Mouse (Mus musculus): ENCODE data around the gene Hdc.

DNA sequence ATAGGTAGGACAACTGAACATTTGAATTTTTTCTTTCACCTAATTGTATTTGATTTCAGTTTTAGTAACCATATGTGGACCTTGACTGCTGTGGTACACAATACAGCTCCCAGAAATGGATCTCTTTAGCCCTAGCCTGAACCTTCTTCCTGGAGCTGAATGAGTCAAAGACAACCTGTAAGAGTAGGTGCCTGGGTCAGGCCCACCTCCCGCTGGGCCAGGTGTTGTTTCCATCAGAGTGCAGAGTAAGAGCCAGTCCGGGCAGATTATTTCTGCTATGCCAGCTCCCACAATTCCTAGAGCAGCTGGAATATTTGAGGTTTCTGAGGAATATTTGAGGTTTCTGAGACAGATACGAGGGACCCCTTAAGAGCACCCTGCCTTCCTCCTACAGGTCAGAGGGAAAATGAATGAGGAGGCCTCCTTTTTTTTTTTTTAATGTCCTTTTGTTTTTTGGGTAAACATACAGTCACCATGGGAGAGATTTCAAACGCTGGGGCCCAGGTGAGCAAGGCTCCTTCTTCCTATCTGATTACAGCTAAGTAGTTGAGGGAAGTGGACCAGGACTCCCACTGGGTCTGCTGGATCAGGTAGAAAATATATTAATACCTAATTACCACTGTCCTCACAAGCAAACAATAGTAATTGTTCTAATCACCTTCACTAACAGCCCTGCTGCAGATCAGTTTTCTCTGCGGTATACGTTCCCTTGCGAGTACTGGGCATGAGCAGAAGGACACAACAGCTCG, 34.3 kb downstream of the Hdc start:
- no peak for TF ChIP-seq CTCF (IDR thresholded peaks at IDR 0.05; ENCODE audit: control insufficient read depth, insufficient read depth, insufficient replicate concordance, low read depth, low read length)
- no peak for TF ChIP-seq POLR2A (IDR thresholded peaks at IDR 0.05; ENCODE audit: control insufficient read depth, low read depth, low read length)

Measured in testis, adult 2 months (tissue).